Mouse (Mus musculus) adrenal gland, adult 18-20 months (tissue): ENCODE measurements around the gene Enox1. TPM values are rescaled to one million over a fixed set of nuclear protein-coding genes. Genes with fewer than 3 reads are reported as not detected.

Source experiments
- DNase-seq, 2 experiments: peaks; one replicate each; pipeline ENCODE4 v3.0.0; 2021 to 2022; ENCODE audit warnings: low spot score in 2 of 2
- total RNA-seq, 2 experiments: library from RNA; stranded (reverse); gene quantifications; 1 replicate in 1 of 2; 2 replicates in 1 of 2; pipeline ENCODE4 v1.2.3; 2021

Enox1 gene
- total RNA-seq, 2 experiments from 2014 or later = 3.1 to 4.4 TPM

GRCm38 (mm10) chr14:77195314-77196020 is 38.9 kb downstream of the Enox1 start:
- DNase-seq = no peak

GRCm38 (mm10) chr14:77196246-77196645 is 39.7 kb downstream of the Enox1 start:
- DNase-seq = no peak

- no peak for DNase-seq
Measured at GRCm38 (mm10) chr14:77197414-77197915, 40.9 kb downstream of the Enox1 start.

GRCm38 (mm10) chr14:77210889-77211288 is 54.3 kb downstream of the Enox1 start:
- no peak for DNase-seq

- DNase-seq = no peak
Measured at GRCm38 (mm10) chr14:77213210-77213609, 56.6 kb downstream of the Enox1 start.

- no peak for DNase-seq
Measured at GRCm38 (mm10) chr14:77214848-77215247, 58.3 kb downstream of the Enox1 start.

- DNase-seq = no peak
Measured at GRCm38 (mm10) chr14:77225346-77225745, 68.8 kb downstream of the Enox1 start.

GRCm38 (mm10) chr14:77238811-77239210 is 82.2 kb downstream of the Enox1 start:
- DNase-seq = no peak

GRCm38 (mm10) chr14:77239360-77239759 is 82.8 kb downstream of the Enox1 start:
- DNase-seq = no peak

- DNase-seq = no peak
Measured at GRCm38 (mm10) chr14:77246977-77247376, 90.4 kb downstream of the Enox1 start.

- no peak for DNase-seq
Measured at GRCm38 (mm10) chr14:77248426-77248825, 91.9 kb downstream of the Enox1 start.

- no peak for DNase-seq
Measured at GRCm38 (mm10) chr14:77248946-77249345, 92.4 kb downstream of the Enox1 start.

- no peak for DNase-seq
Measured at GRCm38 (mm10) chr14:77250652-77251238, 94.2 kb downstream of the Enox1 start.

- no peak for DNase-seq
Measured at GRCm38 (mm10) chr14:77255201-77255600, 98.6 kb downstream of the Enox1 start.

GRCm38 (mm10) chr14:77255711-77256110 is 99.1 kb downstream of the Enox1 start:
- DNase-seq = no peak

- DNase-seq = no peak
Measured at GRCm38 (mm10) chr14:77256943-77257342, 100.4 kb downstream of the Enox1 start.

- no peak for DNase-seq
Measured at GRCm38 (mm10) chr14:77257461-77257860, 100.9 kb downstream of the Enox1 start.

GRCm38 (mm10) chr14:77258186-77258585 is 101.6 kb downstream of the Enox1 start:
- DNase-seq = no peak

- no peak for DNase-seq
Measured at GRCm38 (mm10) chr14:77259686-77260085, 103.1 kb downstream of the Enox1 start.

GRCm38 (mm10) chr14:77260107-77260506 is 103.5 kb downstream of the Enox1 start:
- DNase-seq = no peak

- DNase-seq = no peak
Measured at GRCm38 (mm10) chr14:77266805-77267771, 110.5 kb downstream of the Enox1 start.
